Mouse (Mus musculus) embryonic facial prominence, embryonic 14.5 days (tissue): ENCODE data around the gene Phf19. TPM values are rescaled to one million over a fixed set of nuclear protein-coding genes. Genes with fewer than 3 reads are reported as not detected.
A peak's percentile ranks its signal among the peaks of the same experiment; 100 is the strongest.

Experiments used
- ATAC-seq: fragments of 200-750 bp; cut with Nextera tagmentation; 2 replicates; pipeline ENCODE4 v1.8.0; 2017; ENCODE audit warnings: low read depth, moderate number of reproducible peaks, moderate TSS enrichment
- DNase-seq: peaks from one replicate; pipeline ENCODE4 v3.0.0-alpha.2; 2015; ENCODE audit warnings: low spot score
- H3K27ac ChIP-seq: fragments of 300-500 bp; sonication (generic); replicated peaks from 2 replicates; pipeline ENCODE4 v1.5.1; 2014; ENCODE audit warnings: low read depth, mild to moderate bottlenecking, low read length, moderate library complexity
- H3K27me3 ChIP-seq: fragments of 300-500 bp; sonication (generic); replicated peaks from 2 replicates; pipeline ENCODE4 v1.6.1; 2014; ENCODE audit warnings: low read length; ENCODE audit not compliant: control insufficient read depth, insufficient read depth
- H3K36me3 ChIP-seq: fragments of 300-500 bp; sonication (generic); 2 replicates; pipeline ENCODE4 v1.6.1; 2014; ENCODE audit warnings: low read length, mixed read lengths; ENCODE audit not compliant: control insufficient read depth, insufficient read depth
- H3K4me1 ChIP-seq: fragments of 300-500 bp; sonication (generic); 2 replicates; pipeline ENCODE4 v1.6.1; 2014; ENCODE audit warnings: antibody characterized with exemption, low read length; ENCODE audit not compliant: control insufficient read depth, insufficient read depth
- H3K4me2 ChIP-seq: fragments of 300-500 bp; sonication (generic); 2 replicates; pipeline ENCODE4 v1.6.1; 2014; ENCODE audit warnings: low read depth, mild to moderate bottlenecking, low read length, moderate library complexity, mixed read lengths
- H3K4me3 ChIP-seq: fragments of 300-500 bp; sonication (generic); 2 replicates; pipeline ENCODE4 v1.5.1; 2014; ENCODE audit warnings: low read depth, mild to moderate bottlenecking, low read length
- H3K9ac ChIP-seq: fragments of 300-500 bp; sonication (generic); 2 replicates; pipeline ENCODE4 v1.6.1; 2014; ENCODE audit warnings: low read depth, mild to moderate bottlenecking, low read length, moderate library complexity, mixed read lengths
- H3K9me3 ChIP-seq: fragments of 300-500 bp; sonication (generic); 2 replicates; pipeline ENCODE4 v1.6.1; 2016; ENCODE audit warnings: low read length; ENCODE audit not compliant: control insufficient read depth
- WGBS: fragments of 180-500 bp; shearing (Covaris S2); extraction: QIAGEN DNeasy Blood & Tissue Kit; methylation state at CpG from one replicate; pipeline ENCODE4 v1.1.7; 2014; 5-methylcytosine and 5-hydroxymethylcytosine counted together
- polyA plus RNA-seq: library from polyadenylated mRNA; unstranded; fragments of >200 nt; fragmentation: Nextera tagmentation; extraction: Ambion mirVana; gene quantifications from 2 replicates; pipeline ENCODE4 v1.2.1, GENCODE M21; 2014

Gene Phf19
- 10.8 and 12.2 TPM in 2 replicates for polyA plus RNA-seq

DNA sequence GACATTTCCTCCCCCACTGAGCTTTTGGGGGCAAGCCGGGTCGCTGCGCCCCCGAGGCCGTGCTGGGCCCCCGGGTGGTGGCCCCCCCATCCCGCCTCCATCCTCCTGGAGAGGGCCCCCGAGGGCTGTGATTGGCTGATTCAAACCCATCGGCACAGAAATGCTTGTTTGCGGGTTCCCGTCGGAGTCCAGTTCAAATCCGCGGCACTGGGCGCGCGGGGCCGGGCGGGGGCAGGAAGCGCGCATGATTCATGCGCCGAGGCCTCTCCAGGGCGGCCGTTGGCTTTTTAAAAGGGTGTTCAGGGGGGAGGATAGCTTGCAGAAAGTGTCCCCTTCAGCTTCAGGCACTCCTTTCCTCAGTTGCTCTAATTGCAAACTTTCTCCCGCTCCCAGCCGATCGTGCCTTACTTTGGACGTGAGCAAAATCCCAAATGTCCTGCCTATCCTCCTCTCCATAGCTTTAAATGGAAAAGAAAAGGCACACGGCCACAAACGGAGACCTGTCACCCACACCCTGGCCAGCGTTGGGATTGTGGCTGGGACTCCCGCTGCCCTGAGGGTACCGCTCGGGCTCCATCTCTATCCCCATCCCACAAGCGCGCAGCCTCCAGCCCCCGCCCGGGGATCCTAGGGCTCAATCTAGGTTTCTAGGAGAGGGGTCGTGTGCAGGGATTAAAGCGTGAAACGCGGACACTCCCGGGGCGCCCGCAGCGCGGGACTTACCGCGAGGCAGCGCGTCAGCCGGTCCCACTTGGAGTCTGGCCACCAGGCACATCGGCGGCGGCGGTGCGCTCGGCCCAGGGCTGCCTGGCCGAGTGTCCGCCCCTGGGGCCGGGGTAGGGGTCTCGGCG lies at the start of gene Phf19:
TSS of gene Phf19 (minus strand) at position 809 of the 851 bp plus-strand sequence.
- WGBS, result under 1% methylated on average over 36 of the region's 64 CpGs
- ATAC-seq (peak; percentile 56), DNase-seq (peak; percentile 34)
- H3K4me2 ChIP-seq, result peak within 1 kb of the TSS; percentile 96
- H3K9me3 ChIP-seq, result no peaks in the 10 kb centered on the region
- no peak within 1 kb of the TSS for H3K27ac ChIP-seq
- peak within 1 kb of the TSS; percentile 68 for H3K4me3 ChIP-seq
- H3K36me3 ChIP-seq, result no peaks in the 10 kb centered on the region
- peaks cover 15% of the 10 kb centered on the region; the same call in 1 of the 2 replicates for H3K27me3 ChIP-seq
- H3K4me1 ChIP-seq, result peaks cover 11% of the 10 kb centered on the region; the same call in 1 of the 2 replicates
- H3K9ac ChIP-seq, result peak within 1 kb of the TSS; percentile 71

DNA sequence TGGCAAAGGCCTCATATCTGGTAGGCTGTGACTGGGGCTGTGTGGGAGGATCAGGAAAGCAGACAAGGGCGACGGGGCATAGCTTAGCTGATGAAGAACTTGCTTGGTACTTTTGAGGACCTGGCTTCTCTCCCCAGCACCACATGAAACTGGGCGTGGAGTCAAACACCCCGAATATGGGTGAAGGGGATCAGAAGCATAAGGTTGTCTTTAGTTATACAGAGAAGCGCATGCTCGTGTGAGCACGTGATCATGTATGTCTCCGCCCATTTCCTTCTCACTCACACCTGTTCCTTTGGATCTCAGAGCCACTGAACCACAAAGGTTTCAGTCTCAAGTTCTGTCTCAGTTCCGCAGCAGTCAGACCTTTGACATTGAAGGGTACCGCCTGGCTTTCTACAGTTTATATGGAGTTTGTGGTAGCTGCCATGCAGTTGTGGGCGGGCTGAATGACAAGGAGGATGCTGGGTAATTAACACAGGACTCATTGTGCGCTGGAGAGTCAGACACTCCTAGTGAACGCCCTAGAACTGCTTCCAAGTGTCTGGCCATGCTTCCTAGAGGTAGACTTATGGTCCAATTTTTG lies 49.6 kb upstream of the Phf19 start:
- DNase-seq, result no peak
- no peak for ATAC-seq
- H3K36me3 ChIP-seq, result no peaks in the 10 kb centered on the region
- H3K27ac ChIP-seq, result no peak overlapping the region
- no peak overlapping the region for H3K4me2 ChIP-seq
- H3K9me3 ChIP-seq, result no peaks in the 10 kb centered on the region
- no peak overlapping the region for H3K4me3 ChIP-seq
- WGBS, result 75% methylated on average over 13 of the region's 13 CpGs
- peaks cover 9% of the 10 kb centered on the region; the same call in 1 of the 2 replicates for H3K4me1 ChIP-seq
- no peak overlapping the region for H3K9ac ChIP-seq
- 0 out of 2 replicates have a peak, but pooled peaks cover 4% of the 10 kb centered on the region for H3K27me3 ChIP-seq

DNA sequence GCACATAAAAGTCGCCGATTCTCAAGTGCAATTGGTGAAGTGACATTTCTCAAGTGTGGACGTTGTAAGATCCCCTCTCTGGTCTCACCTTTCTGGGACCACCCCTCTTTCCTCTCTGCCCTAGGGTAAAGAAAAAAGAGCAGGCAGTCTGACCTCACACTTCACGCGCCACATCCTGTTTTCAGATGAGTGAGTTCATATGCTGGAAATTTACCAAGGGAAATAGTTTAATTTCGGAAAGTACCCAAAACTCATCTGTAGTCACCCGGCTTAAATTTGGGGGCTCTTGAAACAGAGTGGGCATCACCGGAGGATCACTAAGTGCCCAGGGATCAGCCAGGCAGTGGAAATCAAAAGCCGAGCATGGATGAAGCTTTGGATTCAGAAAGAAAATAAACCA lies 49.1 kb upstream of the Phf19 start:
- H3K9me3 ChIP-seq, result no peaks in the 10 kb centered on the region
- H3K27ac ChIP-seq, result no peak overlapping the region
- H3K27me3 ChIP-seq, result 0 out of 2 replicates have a peak, but pooled peaks cover 4% of the 10 kb centered on the region
- H3K4me1 ChIP-seq, result peaks cover 9% of the 10 kb centered on the region; the same call in 1 of the 2 replicates
- no peaks in the 10 kb centered on the region for H3K36me3 ChIP-seq
- H3K9ac ChIP-seq, result no peak overlapping the region
- DNase-seq (no peak), ATAC-seq (no peak)
- WGBS, result 74% methylated on average over 9 of the region's 9 CpGs
- no peak overlapping the region for H3K4me3 ChIP-seq
- no peak overlapping the region for H3K4me2 ChIP-seq

DNA sequence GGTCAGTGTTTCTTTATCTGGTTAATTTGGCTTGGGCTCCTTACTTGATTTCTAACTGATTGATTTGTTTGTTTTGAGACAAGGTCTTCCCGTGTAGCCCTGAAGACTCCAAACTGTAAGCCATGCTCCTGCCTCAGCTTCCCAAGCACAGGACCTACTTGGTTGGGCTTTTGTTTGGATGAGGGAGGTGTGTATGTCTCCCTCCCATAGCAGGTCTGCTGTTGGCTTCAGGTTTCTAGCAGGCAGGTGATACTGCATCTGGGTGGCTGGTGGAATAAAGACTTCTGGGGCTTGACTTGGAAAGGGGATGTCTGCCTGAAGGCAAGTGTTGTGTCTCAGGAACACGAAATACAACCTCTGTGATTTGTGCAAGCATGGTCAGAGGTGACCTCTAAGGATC lies 48.4 kb upstream of the Phf19 start:
- H3K36me3 ChIP-seq, result no peaks in the 10 kb centered on the region
- H3K9ac ChIP-seq, result no peak overlapping the region
- peaks cover 9% of the 10 kb centered on the region; the same call in 1 of the 2 replicates for H3K4me1 ChIP-seq
- 65% methylated on average over 2 of the region's 2 CpGs for WGBS
- no peaks in the 10 kb centered on the region for H3K9me3 ChIP-seq
- no peak overlapping the region for H3K4me2 ChIP-seq
- no peak overlapping the region for H3K4me3 ChIP-seq
- DNase-seq (no peak), ATAC-seq (no peak)
- H3K27me3 ChIP-seq, result 0 out of 2 replicates have a peak, but pooled peaks cover 4% of the 10 kb centered on the region
- H3K27ac ChIP-seq, result no peak overlapping the region

DNA sequence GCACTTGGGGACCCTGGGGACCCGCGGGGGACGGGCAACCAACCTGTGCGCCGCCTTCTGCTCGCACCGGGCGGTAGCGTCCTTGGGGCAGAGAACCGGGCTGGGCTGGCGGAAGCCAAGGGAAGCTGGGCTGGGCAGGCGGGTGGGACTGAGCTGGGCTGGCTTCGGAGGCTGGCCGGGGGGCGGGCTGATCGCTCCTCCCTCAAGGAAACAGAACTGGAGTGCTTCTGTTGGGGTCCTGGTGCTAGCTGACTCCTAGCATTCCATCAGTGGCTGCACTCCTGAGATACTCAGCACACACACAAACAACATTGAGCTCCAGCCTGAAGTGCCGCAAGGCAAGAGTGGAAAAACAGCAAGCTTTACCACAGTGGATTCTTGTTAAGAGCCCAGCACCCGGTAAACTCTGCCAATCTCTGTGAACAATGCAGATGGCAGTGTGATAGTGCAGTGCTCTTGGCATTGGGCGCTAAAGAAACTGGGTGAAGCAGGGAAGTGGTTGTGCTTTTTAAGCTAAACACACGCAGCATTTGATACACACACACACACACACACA lies 47.7 kb upstream of the Phf19 start, which contains the start of gene Traf1:
TSS of gene Traf1 (minus strand) at position 292 of the 556 bp plus-strand sequence.
- ATAC-seq (peak; percentile 69), DNase-seq (peak; percentile 58)
- H3K27ac ChIP-seq, result no peak within 1 kb of the TSS
- peak within 1 kb of the TSS; percentile 57 for H3K4me2 ChIP-seq
- no peaks in the 10 kb centered on the region for H3K9me3 ChIP-seq
- H3K4me1 ChIP-seq, result peaks cover 9% of the 10 kb centered on the region; the same call in 1 of the 2 replicates
- no peaks in the 10 kb centered on the region for H3K36me3 ChIP-seq
- peak within 1 kb of the TSS; percentile 31 for H3K4me3 ChIP-seq
- WGBS, result 23% methylated on average over 9 of the region's 20 CpGs
- peak within 1 kb of the TSS; percentile 59 for H3K9ac ChIP-seq
- 0 out of 2 replicates have a peak, but pooled peaks cover 4% of the 10 kb centered on the region for H3K27me3 ChIP-seq

DNA sequence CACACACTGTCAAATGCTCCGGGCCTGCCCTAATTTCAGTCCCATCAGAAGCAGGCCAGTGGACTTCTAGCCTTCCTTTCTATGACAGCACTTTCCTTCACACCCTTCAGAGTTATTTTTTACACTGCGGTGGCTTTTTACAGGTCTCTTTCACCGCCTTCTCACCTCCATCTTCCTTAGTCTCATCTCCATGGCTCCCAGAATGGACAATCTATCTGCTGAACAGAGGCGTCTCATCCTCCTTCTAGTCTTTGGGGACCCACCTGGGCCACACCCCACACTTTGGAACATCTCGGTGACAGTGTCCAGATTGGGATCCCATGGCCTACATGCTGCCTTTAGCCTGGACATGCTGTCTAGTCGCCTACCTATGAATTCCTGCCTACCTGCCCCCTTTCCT lies 47.1 kb upstream of the Phf19 start:
- Histone ChIP-seq H3K4me2 (peak overlapping the region; percentile 57), H3K4me1 (peaks cover 9% of the 10 kb centered on the region; the same call in 1 of the 2 replicates), H3K36me3 (no peaks in the 10 kb centered on the region), H3K4me3 (peak overlapping the region; percentile 31), H3K27me3 (0 out of 2 replicates have a peak, but pooled peaks cover 4% of the 10 kb centered on the region), H3K9me3 (no peaks in the 10 kb centered on the region), H3K9ac (peak overlapping the region; percentile 59), H3K27ac (no peak overlapping the region)
- DNase-seq, result no peak
- WGBS, result 61% methylated on average over 6 of the region's 6 CpGs
- no peak for ATAC-seq

DNA sequence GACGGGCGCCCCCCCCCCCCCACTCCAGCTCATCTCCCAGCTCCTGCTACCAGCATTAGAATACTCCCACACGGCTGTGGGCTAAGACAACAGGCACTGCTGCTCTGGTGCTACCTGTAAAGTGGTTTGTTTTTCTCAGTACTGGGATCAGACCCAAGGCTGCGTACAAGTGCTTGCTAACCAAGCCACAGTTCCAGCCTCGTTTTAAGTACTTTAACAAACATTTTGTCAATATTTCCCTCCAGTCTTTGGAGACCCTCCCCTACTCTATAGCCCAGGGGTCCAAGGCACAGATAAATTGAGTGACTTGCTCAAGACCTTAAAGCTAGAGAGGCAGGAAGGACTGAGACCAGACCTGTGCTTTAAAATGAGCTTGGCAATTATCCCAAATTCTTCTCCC lies 46.6 kb upstream of the Phf19 start:
- H3K36me3 ChIP-seq, result no peaks in the 10 kb centered on the region
- no peak overlapping the region for H3K9ac ChIP-seq
- 89% methylated on average over 3 of the region's 5 CpGs for WGBS
- H3K9me3 ChIP-seq, result no peaks in the 10 kb centered on the region
- H3K27ac ChIP-seq, result no peak overlapping the region
- H3K4me3 ChIP-seq, result no peak overlapping the region
- ATAC-seq (no peak), DNase-seq (no peak)
- 0 out of 2 replicates have a peak, but pooled peaks cover 4% of the 10 kb centered on the region for H3K27me3 ChIP-seq
- no peak overlapping the region for H3K4me2 ChIP-seq
- H3K4me1 ChIP-seq, result peaks cover 9% of the 10 kb centered on the region; the same call in 1 of the 2 replicates

DNA sequence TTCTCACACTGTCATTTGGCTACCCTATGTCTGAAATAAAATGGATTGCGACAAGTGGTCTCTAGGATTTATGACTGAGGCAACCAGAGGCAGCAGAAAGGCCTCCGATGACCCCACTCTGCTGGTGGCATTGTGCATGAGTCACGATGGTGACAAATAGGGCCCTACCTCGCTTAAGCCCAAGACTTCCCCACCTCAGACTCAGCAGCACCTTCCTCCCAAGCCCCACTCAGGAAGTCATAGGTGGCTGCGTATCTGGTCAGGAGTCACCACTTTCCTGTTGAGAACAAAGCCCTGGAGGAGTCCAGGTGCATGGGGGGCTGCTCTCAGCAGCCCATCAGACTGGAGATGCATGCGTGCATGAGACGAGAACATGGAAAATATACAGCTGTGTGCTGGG lies 44.8 kb upstream of the Phf19 start:
- H3K27ac ChIP-seq, result no peak overlapping the region
- H3K4me2 ChIP-seq, result no peak overlapping the region
- no peak for ATAC-seq
- 87% methylated on average over 7 of the region's 7 CpGs for WGBS
- 0 out of 2 replicates have a peak, but pooled peaks cover 4% of the 10 kb centered on the region for H3K27me3 ChIP-seq
- H3K4me3 ChIP-seq, result no peak overlapping the region
- no peaks in the 10 kb centered on the region for H3K9me3 ChIP-seq
- no peak for DNase-seq
- no peaks in the 10 kb centered on the region for H3K36me3 ChIP-seq
- no peak overlapping the region for H3K9ac ChIP-seq
- 0 out of 2 replicates have a peak, but pooled peaks cover 4% of the 10 kb centered on the region for H3K4me1 ChIP-seq
